Mouse (Mus musculus) thymus, adult 2 months (tissue): ENCODE data around the gene Glmp.
"Not testable (repeated sequence)": the region's sequence is repeated elsewhere in the genome, so short reads cannot be mapped to it uniquely, and the experiment has no call there.

Experiments
- CTCF ChIP-seq: fragments of 200-500 bp; IDR thresholded peaks from 2 replicates; pipeline ENCODE4 v1.5.1; 2012; ENCODE audit warnings: mild to moderate bottlenecking, control low read depth, low read length, moderate library complexity, borderline replicate concordance; ENCODE audit not compliant: control insufficient read depth, poor library complexity, insufficient read depth; ENCODE audit errors: extremely low read depth
- POLR2A ChIP-seq: fragments of 200-500 bp; IDR thresholded peaks from 2 replicates; pipeline ENCODE4 v1.6.1; 2012; ENCODE audit warnings: mild to moderate bottlenecking, low read length, control low read depth, moderate library complexity; ENCODE audit not compliant: control insufficient read depth, poor library complexity, insufficient read depth; ENCODE audit errors: extremely low read depth

GRCm38 (mm10) chr3:88376644-88377043 is 51.8 kb downstream of the Glmp start:
- TF ChIP-seq CTCF, POLR2A: not testable (repeated sequence)
